Mouse (Mus musculus) hindbrain, postnatal 0 days (tissue): ENCODE measurements at regions not wholly inside any gene's neighbourhood (a gene's known extent, or its start where the extent isn't known, plus 50 kb on each side); places are given as distances from the start of the nearest gene placed in this dataset.
A peak's percentile ranks its signal among the peaks of the same experiment; 100 is the strongest.

Source experiments
- ATAC-seq: fragments of 200-750 bp; cut with Nextera tagmentation; 2 replicates; pipeline ENCODE4 v1.8.0; 2017; ENCODE audit warnings: mild to moderate bottlenecking, moderate TSS enrichment, moderate library complexity
- DNase-seq: peaks from one replicate; pipeline ENCODE4 v3.0.0-alpha.2; 2015; ENCODE audit warnings: low spot score
- H3K27ac ChIP-seq: fragments of 300-500 bp; sonication (generic); 2 replicates; pipeline ENCODE4 v1.5.1; 2014; ENCODE audit warnings: mild to moderate bottlenecking
- H3K27me3 ChIP-seq: fragments of 300-500 bp; sonication (generic); 2 replicates; pipeline ENCODE4 v1.6.1; 2014; ENCODE audit warnings: low read length, mixed read lengths; ENCODE audit not compliant: insufficient read depth
- H3K36me3 ChIP-seq: fragments of 300-500 bp; sonication (generic); 2 replicates; pipeline ENCODE4 v1.6.1; 2014; ENCODE audit warnings: low read length, mixed read lengths; ENCODE audit not compliant: insufficient read depth
- H3K4me1 ChIP-seq: fragments of 300-500 bp; sonication (generic); 2 replicates; pipeline ENCODE4 v1.6.1; 2014; ENCODE audit warnings: antibody characterized with exemption, low read length, mixed read lengths; ENCODE audit not compliant: insufficient read depth
- H3K4me2 ChIP-seq: fragments of 300-500 bp; sonication (generic); 2 replicates; pipeline ENCODE4 v1.6.1; 2014; ENCODE audit warnings: low read depth, mild to moderate bottlenecking, low read length, moderate library complexity, mixed read lengths
- H3K4me3 ChIP-seq: fragments of 300-500 bp; sonication (generic); 2 replicates; pipeline ENCODE4 v1.5.1; 2014; ENCODE audit warnings: low read length
- H3K9ac ChIP-seq: fragments of 300-500 bp; sonication (generic); replicated peaks from 2 replicates; pipeline ENCODE4 v1.6.1; 2014; ENCODE audit warnings: mild to moderate bottlenecking, low read length, moderate library complexity, mixed read lengths
- H3K9me3 ChIP-seq: fragments of 300-500 bp; sonication (generic); 2 replicates; pipeline ENCODE4 v1.6.1; 2016; ENCODE audit warnings: low read length, mixed read lengths
- CTCF ChIP-seq: IDR thresholded peaks from 2 replicates; pipeline ENCODE4 v1.5.1; 2016; ENCODE audit warnings: antibody characterized with exemption, control low read depth, low read depth
- WGBS: fragments of 180-500 bp; shearing (Covaris S2); extraction: QIAGEN DNeasy Blood & Tissue Kit; methylation state at CpG from one replicate; pipeline ENCODE4 v1.1.7; 2014; 5-methylcytosine and 5-hydroxymethylcytosine counted together

DNA sequence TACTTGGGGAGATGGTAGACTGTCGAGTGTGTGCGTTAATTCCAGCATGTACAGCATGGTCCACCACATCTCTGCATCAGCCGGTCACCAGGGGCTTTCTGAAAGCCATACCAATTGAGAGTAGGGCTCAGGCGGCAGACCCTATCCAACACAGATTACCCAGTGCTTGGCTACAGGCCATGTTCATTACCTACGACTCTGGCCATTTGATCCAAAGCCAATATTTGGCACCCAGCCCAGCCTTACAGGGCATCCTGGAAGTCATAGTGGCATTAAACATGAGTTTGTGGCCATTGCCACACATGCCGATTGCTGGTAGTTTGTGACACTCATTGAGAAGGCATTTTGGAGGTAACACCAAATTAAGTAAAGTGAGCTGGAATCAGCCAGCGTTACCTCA is 111.8 kb upstream of the Rtl1 start:
- Histone ChIP-seq H3K9me3 (no peaks in the 10 kb centered on the region), H3K4me2 (no peak overlapping the region), H3K4me1 (no peaks in the 10 kb centered on the region), H3K9ac (no peak overlapping the region), H3K27ac (no peak overlapping the region), H3K27me3 (no peaks in the 10 kb centered on the region), H3K36me3 (0 out of 2 replicates have a peak, but pooled peaks cover 6% of the 10 kb centered on the region), H3K4me3 (no peak overlapping the region)
- 60% methylated on average over 7 of the region's 7 CpGs for WGBS
- DNase-seq: peak; percentile 79
- no peak for TF ChIP-seq CTCF
- peak; percentile 48 for ATAC-seq

DNA sequence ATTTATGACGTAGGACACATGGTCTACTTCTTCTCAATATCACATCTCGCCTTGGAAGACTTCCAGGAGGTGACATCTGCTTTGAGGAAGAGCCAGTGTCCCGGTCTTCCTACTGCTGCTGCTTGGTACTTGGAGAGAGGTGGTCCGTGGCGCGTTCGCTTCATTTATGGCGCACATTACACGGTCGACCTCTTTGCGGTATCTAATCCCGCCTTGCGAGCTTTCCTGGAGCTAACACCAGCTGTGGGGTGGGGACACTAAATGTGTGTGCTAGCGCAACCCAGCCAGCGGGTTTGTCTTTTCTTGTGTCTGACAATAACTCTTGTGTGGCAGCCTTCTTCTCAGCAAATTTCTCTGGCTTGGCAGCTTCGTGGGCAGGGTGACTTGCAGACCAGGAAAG is 112.3 kb upstream of the Rtl1 start:
- DNase-seq (peak; percentile 68), ATAC-seq (peak; percentile 31; the same call in 1 of the 2 replicates)
- Histone ChIP-seq H3K4me2 (no peak overlapping the region), H3K9ac (no peak overlapping the region), H3K9me3 (no peaks in the 10 kb centered on the region), H3K4me1 (no peaks in the 10 kb centered on the region), H3K27ac (no peak overlapping the region), H3K4me3 (no peak overlapping the region), H3K36me3 (0 out of 2 replicates have a peak, but pooled peaks cover 6% of the 10 kb centered on the region), H3K27me3 (no peaks in the 10 kb centered on the region)
- TF ChIP-seq CTCF: no peak
- WGBS: 72% methylated on average over 16 of the region's 16 CpGs

DNA sequence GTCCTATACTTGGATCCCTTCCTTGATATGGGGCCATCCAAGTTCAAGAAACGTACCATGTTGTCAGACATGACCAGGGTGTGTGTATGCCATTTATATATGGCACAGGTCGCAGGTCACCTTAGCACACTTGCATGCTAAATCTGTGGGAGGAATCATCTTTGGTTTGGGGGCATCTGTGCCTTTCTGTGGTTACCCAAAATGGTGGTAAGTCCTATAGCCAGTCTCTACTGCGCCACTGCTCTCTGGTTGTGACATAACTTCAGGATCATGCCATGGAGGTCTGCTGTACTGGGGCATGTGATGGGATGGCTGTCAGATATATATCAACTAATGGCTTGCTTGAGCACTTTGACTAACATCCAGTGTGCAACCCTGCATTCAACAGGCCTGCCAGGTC is 112.9 kb upstream of the Rtl1 start:
- Histone ChIP-seq H3K27ac (no peak overlapping the region), H3K9me3 (no peaks in the 10 kb centered on the region), H3K4me3 (no peak overlapping the region), H3K4me1 (no peaks in the 10 kb centered on the region), H3K4me2 (no peak overlapping the region), H3K27me3 (no peaks in the 10 kb centered on the region), H3K9ac (no peak overlapping the region), H3K36me3 (peaks cover 6% of the 10 kb centered on the region; the same call in 1 of the 2 replicates)
- TF ChIP-seq CTCF: no peak
- DNase-seq (no peak), ATAC-seq (no peak)
- WGBS: 86% methylated on average over 3 of the region's 3 CpGs

DNA sequence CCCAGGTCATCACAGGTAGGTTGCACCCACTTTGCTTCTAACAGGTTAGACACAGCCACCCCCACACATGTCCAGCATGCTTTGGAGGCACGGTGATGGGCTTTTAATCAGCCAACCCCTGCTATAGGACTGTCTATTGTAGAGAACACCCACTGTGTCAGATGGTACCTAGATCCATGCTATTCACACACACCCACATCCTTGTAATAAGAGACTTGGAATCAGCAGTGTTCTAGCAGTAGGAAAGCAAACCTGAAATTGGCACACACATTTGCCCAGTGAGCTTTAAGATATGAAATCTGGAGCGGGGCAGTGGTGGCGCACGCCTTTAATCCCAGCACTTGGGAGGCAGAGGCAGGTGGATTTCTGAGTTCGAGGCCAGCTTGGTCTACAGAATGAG is 113.9 kb upstream of the Rtl1 start:
- Histone ChIP-seq H3K27ac (no peak overlapping the region), H3K36me3 (peaks cover 12% of the 10 kb centered on the region; the same call in 1 of the 2 replicates), H3K27me3 (no peaks in the 10 kb centered on the region), H3K9me3 (no peaks in the 10 kb centered on the region), H3K4me1 (no peaks in the 10 kb centered on the region), H3K4me3 (no peak overlapping the region), H3K9ac (no peak overlapping the region), H3K4me2 (no peak overlapping the region)
- ATAC-seq: no peak
- no peak for TF ChIP-seq CTCF
- WGBS: 89% methylated on average over 5 of the region's 5 CpGs
- DNase-seq: no peak

DNA sequence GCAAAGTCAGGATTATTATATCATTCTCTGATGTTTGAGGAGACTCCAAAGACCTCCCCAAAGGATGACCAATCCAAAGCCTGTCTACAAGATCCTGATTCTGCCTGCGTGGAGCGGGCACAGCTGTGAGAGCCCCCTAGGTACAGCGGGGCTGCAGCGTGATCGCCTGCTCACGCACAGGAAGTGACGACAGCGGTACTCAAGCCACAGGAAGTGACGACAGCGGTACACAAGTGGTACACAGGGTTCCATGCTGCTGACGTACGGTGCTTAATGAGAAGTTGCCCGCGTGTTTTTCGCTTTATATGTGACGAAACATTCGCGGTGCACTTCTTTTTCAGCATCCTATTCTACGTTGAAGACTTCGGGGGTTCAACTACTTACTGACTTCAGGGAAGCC is 116.9 kb upstream of the Rtl1 start:
- no peak overlapping the region for H3K9ac ChIP-seq
- 97% methylated on average over 20 of the region's 20 CpGs for WGBS
- H3K36me3 ChIP-seq: peaks cover 21% of the 10 kb centered on the region; the same call in 1 of the 2 replicates
- TF ChIP-seq CTCF: no peak
- no peak overlapping the region for H3K27ac ChIP-seq
- H3K27me3 ChIP-seq: no peaks in the 10 kb centered on the region
- no peaks in the 10 kb centered on the region for H3K4me1 ChIP-seq
- no peak overlapping the region for H3K4me2 ChIP-seq
- ATAC-seq (no peak), DNase-seq (no peak)
- no peaks in the 10 kb centered on the region for H3K9me3 ChIP-seq
- H3K4me3 ChIP-seq: no peak overlapping the region

DNA sequence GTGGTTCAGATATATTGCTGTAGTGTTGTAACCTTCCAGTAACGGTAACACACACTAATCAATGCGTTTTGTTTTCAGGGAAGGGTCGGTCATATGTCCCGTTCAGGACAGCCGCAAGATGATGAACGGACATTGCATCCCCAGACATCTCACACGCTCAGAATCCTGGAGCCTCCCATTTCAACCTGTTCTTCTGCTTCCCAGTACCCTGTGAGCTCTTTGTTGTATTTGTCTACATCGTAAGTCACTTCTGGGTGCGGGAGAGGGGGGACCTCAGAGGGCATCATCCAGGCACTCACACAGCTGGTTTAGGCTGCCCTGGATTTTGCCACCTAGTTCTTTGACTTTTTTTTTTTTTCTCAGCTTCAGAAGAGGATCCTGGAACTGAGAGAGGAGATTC is 117.9 kb upstream of the Rtl1 start:
- H3K36me3 ChIP-seq: peaks cover 21% of the 10 kb centered on the region; the same call in 1 of the 2 replicates

DNA sequence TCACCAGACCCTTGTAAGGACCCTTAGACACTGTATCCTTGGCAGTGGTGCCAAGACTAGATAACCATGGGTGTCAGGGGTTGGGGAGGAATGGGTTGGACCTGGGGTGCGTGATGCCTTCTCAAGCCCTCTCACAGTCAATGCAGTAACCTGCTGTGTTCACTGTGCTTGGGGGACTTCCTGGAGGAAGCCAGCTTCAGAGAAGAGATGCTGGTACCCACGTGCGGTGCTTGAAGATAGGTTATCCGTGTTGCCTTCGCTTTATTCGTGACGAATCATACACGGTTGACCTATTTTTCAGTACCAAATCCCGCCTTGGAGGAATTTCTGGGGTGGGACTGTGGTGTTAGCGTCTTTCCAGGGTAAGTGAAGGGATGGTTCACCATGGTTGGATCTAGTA is 138.1 kb upstream of the Rtl1 start:
- Histone ChIP-seq H3K27ac (no peak overlapping the region), H3K36me3 (no peaks in the 10 kb centered on the region; the same call in 1 of the 2 replicates), H3K4me1 (no peaks in the 10 kb centered on the region), H3K27me3 (no peaks in the 10 kb centered on the region), H3K4me3 (no peak overlapping the region), H3K4me2 (no peak overlapping the region), H3K9me3 (no peaks in the 10 kb centered on the region), H3K9ac (no peak overlapping the region)
- DNase-seq: no peak
- no peak for TF ChIP-seq CTCF
- no peak for ATAC-seq
- WGBS: 95% methylated on average over 10 of the region's 10 CpGs

More for the DNA sequence above, 117.9 kb upstream of the Rtl1 start:
- Histone ChIP-seq H3K9ac (no peak overlapping the region), H3K4me2 (no peak overlapping the region), H3K27ac (no peak overlapping the region), H3K9me3 (no peaks in the 10 kb centered on the region), H3K4me1 (no peaks in the 10 kb centered on the region), H3K27me3 (no peaks in the 10 kb centered on the region), H3K4me3 (no peak overlapping the region)
- no peak for ATAC-seq
- WGBS: 96% methylated on average over 9 of the region's 9 CpGs
- no peak for TF ChIP-seq CTCF
- no peak for DNase-seq
